Mouse (Mus musculus): ENCODE results near the gene Olfr155.

DNA sequence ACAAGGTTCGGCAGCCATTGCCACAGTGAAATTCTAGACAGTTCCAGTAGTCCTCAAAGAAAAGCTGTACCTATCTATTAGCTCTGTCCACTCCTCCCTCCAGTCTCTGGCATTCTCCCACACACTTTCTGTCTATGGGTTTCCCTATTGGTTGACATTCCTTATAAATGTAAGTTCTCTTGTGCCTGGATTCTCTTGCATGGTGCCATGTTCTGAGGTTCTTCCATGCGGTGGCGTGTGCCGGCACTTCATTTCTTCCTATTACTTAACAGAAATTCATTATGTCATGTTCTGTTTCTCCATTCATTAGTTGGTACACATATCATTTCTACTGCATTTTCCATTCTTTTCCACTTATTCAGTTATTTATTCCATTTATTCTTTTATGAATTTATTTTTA is 22.6 kb upstream of the Olfr155 start:
- TF ChIP-seq CTCF (IDR thresholded peaks at IDR 0.05; ENCODE audit: low read depth, low read length) (no peak), POLR2A (IDR thresholded peaks at IDR 0.05; ENCODE audit: insufficient read depth, low read length) (no peak)
